Mouse (Mus musculus) testis, adult 2 months (tissue): ENCODE results near the gene Smtnl2.

ENCODE experiments used
- CTCF ChIP-seq: fragments of 200-500 bp; IDR thresholded peaks from 2 replicates; pipeline ENCODE4 v1.5.1; 2012; ENCODE audit warnings: low read depth, mild to moderate bottlenecking, inconsistent platforms, low read length, moderate library complexity; ENCODE audit not compliant: control insufficient read depth, insufficient read depth, insufficient replicate concordance
- POLR2A ChIP-seq: fragments of 200-500 bp; IDR thresholded peaks from 2 replicates; pipeline ENCODE4 v1.6.1; 2012; ENCODE audit warnings: low read depth, mild to moderate bottlenecking, inconsistent platforms, low read length, moderate library complexity; ENCODE audit not compliant: control insufficient read depth

GRCm38 (mm10) chr11:72413016-72413415 lies 1.5 kb upstream of the Smtnl2 start:
- TF ChIP-seq CTCF, result no peak
- TF ChIP-seq POLR2A, result no peak
